Mouse (Mus musculus) gastrocnemius, postnatal 25 days (tissue): ENCODE results near the gene Ppa1. TPM values are rescaled to one million over a fixed set of nuclear protein-coding genes. Genes with fewer than 3 reads are reported as not detected.
"Not testable (repeated sequence)": the region's sequence is repeated elsewhere in the genome, so short reads cannot be mapped to it uniquely, and the experiment has no call there.

Experiments used
- DNase-seq: peaks from one replicate; pipeline ENCODE4 v3.0.0; 2022
- long read RNA-seq, 2 experiments: library from polyadenylated mRNA; stranded (forward); transcript quantifications; one replicate each; pipeline ENCODE4 v2.0.0; 2021
- total RNA-seq, 2 experiments: library from RNA; stranded (reverse); gene quantifications; 1 replicate in 1 of 2; 2 replicates in 1 of 2; pipeline ENCODE4 v1.2.3; 2021

Ppa1 gene
- 10 to 100 TPM; 46.7 to 51.8 TPM for total RNA-seq
- long read RNA-seq, experiment 1, transcript Ppa1-201 (11 exons, 1,364 nt), result major isoform, 76 of 83 reads
- long read RNA-seq, experiment 1, partial matches to known transcripts, result 7 of 83 reads
- long read RNA-seq, experiment 1, other reads (novel, unspliced or antisense), result 0 of 83 reads
- long read RNA-seq, experiment 2, transcript Ppa1-201 (11 exons, 1,364 nt), result major isoform, 65 of 71 reads
- long read RNA-seq, experiment 2, partial matches to known transcripts, result 5 of 71 reads
- long read RNA-seq, experiment 2, other reads (novel, unspliced or antisense), result 1 of 71 reads

DNA sequence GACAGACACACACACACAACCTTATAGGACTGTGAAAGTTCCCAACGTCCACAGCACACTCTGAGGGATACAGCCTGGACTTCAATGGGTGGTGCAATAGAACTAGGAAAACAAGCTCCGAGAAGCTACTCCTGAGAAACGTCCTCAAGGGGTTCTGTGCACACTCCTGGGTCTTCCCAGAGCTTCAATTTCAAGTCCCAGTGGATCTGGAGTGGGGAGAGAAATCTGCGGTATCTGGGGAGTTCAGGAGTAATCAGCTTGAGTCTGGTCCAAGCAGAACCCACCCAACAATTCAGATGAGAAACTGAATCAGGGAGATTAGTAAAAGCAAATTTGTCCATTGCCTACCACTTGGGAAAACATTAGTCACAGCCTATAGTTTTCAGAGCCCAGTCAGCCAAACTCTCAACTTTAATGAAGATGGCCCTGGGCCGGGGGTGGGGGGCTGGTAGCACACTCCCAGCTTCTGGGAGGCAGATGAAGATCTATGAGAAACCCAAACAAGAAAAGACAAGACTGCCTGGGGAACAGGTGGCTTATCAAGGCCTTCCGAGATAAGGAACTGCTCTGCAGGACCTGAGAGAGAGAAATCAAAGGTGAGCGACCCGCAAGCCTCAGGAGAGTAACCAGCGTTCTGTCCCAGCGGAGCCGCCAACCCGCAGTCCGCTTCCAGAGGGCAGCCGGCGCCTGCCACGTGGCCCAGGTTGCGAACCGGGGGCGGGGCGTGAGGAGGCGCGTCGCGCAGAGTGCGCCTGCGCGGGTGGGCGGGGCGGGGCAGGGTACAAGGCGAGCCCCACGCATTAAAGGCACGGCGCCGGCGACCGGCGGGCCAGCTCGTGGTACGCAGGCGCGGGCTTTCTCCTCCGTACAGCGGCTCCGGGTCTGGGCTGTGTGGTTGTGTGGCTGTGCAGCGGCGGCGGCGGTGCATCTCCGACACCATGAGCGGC lies at the start of gene Ppa1:
Ppa1 (plus strand) TSS at position 763 of the 947 bp plus-strand sequence.
- peak; percentile 87 for DNase-seq

GRCm38 (mm10) chr10:61599556-61600114 lies 48.7 kb upstream of the Ppa1 start:
- DNase-seq, result no peak

DNA sequence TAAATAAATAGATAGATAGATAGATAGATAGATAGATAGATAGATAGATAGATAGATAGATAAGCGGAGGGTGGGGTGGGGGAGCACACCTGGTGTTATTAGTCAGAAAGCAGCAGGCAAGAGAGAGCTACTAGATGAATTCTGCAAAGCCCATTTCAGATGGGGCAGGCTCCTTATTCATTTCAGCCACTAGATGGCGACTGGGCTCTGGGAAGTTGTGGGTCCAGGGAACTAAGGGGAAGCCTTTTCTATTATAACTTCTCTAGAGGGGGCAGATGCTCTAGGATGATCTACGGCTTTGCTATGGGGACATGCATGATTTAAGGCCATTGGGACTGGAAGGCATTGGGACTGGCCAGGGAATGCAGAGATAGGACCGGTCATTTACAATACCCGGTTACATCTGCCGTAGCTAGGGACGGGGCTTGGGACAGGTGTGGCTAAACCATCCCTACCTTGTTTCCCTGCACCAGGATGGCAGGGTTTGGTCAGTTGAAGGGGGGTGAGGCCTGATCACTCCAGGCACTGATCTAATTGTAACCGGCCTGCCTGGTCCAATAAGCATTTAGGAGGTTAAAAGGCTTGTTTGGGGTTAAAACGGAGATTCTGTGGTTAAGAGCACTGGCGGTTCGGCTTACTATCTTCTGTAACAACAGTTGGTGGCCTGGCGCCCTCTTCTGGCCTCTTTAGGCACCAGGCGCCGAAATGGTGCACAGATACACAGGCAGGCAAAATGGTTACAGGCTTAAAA lies 45.9 kb upstream of the Ppa1 start:
- no peak for DNase-seq

DNA sequence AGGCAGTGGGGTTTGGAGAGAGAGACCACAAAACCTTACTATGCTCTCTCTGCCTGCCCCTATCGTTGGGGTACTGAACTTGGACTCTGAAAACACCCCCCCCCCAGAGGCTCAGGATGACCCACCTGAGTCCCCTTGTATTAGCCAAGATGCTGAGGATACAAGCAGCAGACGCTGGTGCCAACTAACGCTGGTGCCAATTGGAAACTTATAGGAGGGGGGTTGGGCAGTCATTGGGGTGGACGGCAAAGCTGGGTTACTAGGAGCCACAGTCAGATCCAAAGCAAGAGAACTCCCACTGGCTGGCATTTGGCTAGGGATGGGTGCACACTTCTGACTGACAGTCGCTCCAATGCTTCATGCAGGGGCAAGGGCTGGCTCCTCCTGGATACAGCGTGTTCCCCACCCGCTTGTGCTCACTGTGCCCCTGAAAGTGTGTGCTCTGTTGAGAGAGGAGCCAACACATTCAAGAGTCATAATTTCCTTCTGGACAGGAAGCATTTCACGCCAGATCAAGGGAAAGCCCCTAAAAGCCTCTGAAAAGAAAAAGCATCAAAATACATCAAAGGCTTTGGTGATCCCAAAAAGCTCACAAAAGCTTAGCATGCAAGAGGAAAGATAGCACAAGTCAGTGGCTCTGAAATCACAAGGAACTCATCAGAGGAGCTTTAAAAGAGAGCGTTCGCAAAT lies 43.8 kb upstream of the Ppa1 start:
- DNase-seq, result no peak

GRCm38 (mm10) chr10:61605381-61605780 lies 43.0 kb upstream of the Ppa1 start:
- not testable (repeated sequence) for DNase-seq

DNA sequence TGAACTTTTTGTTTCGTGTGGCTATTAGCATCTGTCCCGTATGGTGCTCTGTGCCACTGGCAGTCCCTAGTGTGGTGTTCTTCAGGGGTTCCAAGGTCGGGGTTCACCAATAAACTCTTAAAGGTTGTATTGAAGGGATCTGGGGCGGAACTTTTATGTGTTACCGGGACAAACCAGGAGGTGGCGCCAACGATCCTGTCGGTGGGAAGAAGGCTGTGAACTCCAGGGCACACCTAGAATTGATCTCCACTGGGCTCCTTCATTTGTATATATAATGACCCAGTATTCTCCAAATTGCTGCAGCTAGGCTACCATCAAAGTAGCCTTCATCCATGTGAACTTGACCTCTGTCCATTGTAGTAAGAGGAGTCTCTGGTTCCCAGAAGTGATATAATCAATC lies 42.5 kb upstream of the Ppa1 start:
- DNase-seq, result peak; percentile 38

- no peak for DNase-seq
These were observed 40.1 kb upstream of the Ppa1 start for GRCm38 (mm10) chr10:61608233-61608632.

- DNase-seq, result no peak
These were observed 37.6 kb upstream of the Ppa1 start for GRCm38 (mm10) chr10:61610650-61611235.

GRCm38 (mm10) chr10:61614311-61614710 lies 34.0 kb upstream of the Ppa1 start:
- DNase-seq, result no peak

DNA sequence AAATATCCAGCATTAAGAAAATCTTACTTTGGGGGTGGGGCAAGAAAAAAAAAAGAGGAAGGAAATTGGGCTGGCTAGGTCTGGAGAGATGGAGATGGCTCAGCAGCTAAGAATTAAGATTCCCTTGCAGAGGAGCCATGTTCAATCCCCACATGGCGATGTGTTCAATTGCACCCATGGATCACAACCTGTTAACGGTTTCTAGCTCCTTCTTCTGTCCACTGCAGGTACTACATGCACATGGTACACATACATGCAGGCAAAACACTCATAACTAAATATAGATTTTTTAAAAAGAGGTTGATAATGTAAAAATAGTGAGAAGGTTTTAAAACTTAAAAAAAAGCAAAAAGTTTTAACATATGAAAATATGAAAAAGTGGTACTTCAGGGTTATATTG lies 29.8 kb upstream of the Ppa1 start:
- DNase-seq, result no peak

GRCm38 (mm10) chr10:61621681-61622080 lies 26.7 kb upstream of the Ppa1 start:
- DNase-seq, result no peak

DNA sequence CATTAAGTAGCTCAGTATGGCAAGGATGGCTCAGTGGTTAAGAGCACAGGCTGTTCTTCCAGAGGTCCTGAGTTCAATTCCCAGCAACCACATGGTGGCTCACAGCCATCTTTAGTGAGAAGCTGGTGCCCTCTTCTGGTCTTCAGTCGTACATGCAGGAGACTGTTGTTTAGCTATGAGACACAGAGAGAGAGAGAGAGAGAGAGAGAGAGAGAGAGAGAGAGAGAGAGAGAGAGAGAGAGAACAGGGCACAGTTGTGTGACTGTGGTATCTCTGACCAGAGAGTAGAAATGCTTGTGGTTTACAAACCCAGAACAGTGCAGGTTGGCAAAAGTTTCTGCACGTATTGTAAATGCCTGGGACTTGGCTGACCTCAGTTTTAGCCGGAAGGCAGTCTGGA lies 24.5 kb upstream of the Ppa1 start:
- DNase-seq, result not testable (repeated sequence)

- no peak for DNase-seq
These were observed 23.6 kb upstream of the Ppa1 start for GRCm38 (mm10) chr10:61624771-61625170.

DNA sequence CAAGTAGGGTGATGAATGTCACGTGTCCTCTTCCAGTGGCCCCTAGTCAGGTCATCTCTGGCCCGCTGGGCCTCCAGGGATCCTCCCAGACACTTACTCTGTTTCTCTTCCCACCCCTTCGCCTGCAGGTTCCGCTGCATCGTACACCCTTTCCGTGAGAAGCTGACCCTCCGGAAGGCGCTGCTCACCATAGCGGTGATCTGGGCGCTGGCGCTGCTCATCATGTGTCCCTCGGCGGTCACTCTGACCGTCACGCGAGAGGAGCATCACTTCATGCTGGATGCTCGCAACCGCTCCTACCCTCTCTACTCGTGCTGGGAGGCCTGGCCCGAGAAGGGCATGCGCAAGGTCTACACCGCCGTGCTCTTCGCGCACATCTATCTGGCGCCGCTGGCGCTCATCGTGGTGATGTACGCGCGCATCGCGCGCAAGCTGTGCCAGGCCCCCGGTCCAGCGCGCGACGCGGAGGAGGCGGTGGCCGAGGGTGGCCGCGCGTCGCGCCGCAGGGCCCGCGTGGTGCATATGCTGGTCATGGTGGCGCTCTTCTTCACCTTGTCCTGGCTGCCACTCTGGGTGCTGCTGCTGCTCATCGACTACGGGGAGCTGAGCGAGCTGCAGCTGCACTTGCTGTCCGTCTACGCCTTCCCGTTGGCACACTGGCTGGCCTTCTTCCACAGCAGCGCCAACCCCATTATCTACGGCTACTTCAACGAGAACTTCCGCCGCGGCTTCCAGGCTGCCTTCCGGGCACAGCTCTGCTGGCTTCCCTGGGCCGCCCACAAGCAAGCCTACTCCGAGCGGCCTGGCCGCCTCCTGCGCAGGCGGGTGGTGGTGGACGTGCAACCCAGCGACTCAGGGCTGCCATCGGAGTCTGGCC lies 22.7 kb upstream of the Ppa1 start:
- no peak for DNase-seq

GRCm38 (mm10) chr10:61626551-61626950 lies 21.8 kb upstream of the Ppa1 start:
- no peak for DNase-seq

DNA sequence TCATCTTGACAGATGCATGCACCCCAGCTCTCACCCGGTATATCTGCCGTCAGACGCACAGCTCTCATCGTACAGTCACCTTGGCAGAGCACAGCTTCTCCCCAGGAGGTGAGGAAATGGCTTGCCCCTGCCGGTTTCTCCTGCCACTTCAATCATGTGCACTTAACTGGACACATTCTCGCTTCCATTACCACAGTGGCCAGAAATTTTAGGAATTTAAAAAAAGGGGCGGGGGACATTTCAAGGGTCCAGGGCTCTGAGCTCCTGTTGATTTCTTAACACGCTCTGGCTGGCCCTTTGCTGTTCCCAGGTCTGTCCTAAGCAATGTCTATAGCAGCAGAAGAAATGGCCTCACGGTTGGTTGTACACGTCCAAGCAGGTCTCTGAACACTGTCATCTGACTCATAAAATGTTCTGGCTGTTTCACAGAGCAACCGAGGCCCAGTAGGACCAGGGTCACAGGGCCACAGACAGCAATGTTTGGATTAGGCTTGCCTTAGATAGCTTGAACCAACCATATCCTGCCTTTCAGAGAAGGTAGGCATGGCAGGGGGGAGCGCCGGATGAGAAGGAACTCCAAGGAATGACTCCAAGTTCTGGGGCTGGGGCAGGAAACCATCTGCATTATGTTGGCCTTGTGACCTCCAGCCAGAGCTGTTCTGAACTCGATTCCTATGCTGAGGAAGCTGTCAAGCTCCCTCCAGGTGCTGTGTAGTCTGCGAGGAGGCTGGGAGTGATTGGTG lies 21.0 kb upstream of the Ppa1 start:
- no peak for DNase-seq

DNA sequence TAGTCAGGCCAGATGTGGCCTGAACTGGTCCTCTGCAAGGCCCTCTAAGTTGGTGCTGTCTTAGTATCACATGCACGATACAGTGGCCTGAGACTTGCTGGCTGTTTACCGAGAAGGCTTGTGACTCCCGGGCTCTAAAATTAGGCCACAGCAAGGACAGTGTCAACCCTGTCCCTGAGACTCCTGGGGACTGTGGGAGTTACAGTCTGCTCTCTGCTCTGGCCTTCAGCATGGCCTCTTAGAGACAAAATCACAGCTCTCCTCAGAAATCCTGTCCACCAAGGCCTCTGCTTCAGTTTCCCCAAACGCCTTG lies 20.5 kb upstream of the Ppa1 start:
- peak; percentile 50 for DNase-seq

- DNase-seq, result no peak
These were observed 15.9 kb upstream of the Ppa1 start for GRCm38 (mm10) chr10:61632445-61632844.

GRCm38 (mm10) chr10:61637055-61637454 lies 11.3 kb upstream of the Ppa1 start:
- no peak for DNase-seq

DNA sequence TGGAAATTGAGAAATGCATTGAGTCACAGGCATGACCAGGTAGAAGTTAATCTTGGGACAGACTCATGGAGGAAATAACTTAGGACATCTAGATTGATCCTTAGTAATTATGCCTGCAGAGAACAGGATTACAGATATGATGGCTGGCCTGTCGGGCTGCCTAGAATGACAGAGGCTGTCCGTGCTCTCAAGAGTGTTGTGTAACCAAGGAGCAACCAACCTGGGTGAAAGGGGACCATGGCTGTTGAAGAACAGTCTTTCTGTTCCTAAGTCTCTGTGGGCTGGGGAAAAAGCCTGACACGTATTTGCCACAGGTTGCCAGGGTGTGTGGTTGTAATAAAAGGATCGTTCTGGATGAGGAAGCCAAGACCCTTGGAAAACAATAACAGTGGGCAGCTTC lies 8.0 kb upstream of the Ppa1 start:
- DNase-seq, result no peak
